Mouse (Mus musculus) adrenal gland, adult 2 months (tissue): ENCODE measurements around the gene Cd19. TPM values are rescaled to one million over a fixed set of nuclear protein-coding genes. Genes with fewer than 3 reads are reported as not detected.

Source experiments
- DNase-seq: peaks from one replicate; pipeline ENCODE4 v3.0.0; 2021
- microRNA-seq, 2 experiments: library from miRNA; unstranded; fragments of <30 nt; microRNA quantifications; one replicate each; pipeline ENCODE4 v1.2.0; 2021
- polyA plus RNA-seq: library from polyadenylated mRNA; depleted of rRNA; stranded (reverse); fragments of >200 nt; gene quantifications from 2 replicates; pipeline ENCODE4 v1.2.3, GENCODE M21; 2012; rRNA removed
- total RNA-seq, 2 experiments: library from RNA; stranded (reverse); gene quantifications; 2 replicates each; pipeline ENCODE4 v1.2.3; 2021

Gene Cd19
- total and polyA plus RNA-seq, 3 experiments, result 0.24 to 0.73 (median 0.29) TPM

DNA sequence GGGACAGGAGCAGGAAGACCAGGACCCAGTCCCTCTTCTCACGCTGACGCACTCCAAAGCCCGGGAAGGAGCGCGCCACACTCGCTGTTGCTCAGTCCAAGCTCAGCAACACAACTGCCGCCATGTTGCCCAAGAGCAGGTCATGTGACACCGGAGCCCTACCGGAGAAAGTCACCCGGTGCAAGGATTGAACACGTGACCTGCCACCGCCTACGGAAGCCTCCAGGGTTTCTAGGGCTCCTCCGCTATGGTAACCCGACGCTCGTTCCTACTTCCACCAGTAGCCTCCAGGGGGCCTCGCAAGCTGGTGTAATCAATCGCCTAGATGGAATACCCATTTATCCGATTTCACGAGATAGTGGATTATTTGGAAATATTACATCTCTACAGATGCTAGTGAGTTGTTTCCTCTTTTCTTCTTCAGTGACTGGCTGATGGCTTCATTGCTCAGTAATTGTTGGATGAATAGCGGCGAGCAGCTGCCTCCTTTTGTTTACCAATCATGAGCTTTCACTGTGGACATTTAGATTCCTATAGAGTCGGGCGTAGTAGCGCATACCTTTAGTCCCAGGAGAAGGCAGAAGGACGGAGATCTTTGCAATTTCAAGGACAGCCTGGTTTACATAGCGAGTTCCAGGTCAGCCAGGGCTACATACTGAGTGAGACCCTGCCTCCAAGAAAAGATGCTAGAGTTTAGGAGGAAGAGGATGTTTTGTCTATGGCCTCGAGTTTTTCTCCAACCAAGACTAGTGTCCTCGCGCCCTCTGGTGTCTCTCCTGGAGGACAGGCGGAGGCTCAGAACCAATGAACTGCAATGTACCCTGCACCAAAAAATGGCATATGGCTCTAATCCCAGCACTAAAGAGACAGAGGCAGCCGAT, 37.2 kb downstream of the Cd19 start, which contains the start of gene Spns1:
Gene Spns1 (minus strand): TSS at position 173 of the 881 bp plus-strand sequence.
- peak; percentile 97 for DNase-seq

DNA sequence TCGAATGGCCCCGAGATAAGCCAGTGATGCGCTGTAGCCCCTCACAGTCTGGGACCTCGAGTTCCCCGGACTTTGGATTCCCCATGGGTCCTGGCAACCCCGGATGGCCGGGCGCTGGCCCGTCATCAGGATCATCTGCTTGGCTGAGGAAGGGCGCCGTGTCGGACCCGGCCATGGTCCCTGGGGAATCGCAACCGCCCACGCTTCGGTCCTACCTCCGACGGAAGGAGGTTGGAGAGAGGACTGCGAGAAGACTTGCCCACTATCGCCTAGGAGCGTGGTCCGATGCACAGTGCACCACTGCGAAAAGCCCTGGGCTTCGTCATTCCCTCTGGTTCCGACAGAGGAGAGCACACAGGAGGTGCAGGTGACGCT, 37.8 kb downstream of the Cd19 start:
- DNase-seq, result no peak

DNA sequence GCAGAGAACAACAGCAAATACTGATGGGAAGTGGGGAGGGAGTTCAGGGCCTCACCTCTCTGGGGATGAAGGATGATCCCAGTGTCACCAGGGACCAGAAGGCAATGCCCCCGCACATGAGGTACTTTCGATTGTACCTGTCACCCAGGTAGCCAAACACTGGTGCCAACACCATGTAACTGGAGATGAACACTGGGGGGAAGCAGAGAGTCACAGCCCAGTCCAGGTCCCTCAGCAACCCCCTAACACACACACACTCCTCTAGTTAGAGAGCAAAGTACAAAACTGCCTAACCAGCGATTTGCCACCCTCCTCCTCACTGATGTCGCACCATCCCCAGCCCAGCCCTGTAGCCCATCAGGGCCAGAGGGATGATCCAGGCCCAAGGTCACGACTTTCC, 39.7 kb downstream of the Cd19 start:
- DNase-seq, result no peak

DNA sequence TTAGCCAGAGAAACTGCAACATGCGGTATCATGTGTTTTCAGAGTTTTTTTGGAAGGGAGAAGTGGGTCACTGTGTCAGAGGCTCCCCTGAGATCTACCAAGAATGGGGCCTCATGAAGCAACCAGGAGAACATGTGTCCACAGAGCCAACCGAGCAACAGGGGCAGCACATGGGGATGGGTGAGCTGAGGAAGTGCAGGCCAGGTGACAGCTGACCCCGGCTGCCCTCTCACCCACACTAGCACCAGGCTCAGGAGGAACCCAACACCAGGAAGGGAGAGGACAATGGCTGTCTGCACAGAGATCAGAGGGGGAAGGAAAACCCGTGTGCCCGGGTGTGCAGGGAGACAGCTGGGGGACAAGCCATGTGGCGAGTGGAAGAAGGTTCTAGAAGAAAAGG, 40.2 kb downstream of the Cd19 start:
- DNase-seq, result no peak

DNA sequence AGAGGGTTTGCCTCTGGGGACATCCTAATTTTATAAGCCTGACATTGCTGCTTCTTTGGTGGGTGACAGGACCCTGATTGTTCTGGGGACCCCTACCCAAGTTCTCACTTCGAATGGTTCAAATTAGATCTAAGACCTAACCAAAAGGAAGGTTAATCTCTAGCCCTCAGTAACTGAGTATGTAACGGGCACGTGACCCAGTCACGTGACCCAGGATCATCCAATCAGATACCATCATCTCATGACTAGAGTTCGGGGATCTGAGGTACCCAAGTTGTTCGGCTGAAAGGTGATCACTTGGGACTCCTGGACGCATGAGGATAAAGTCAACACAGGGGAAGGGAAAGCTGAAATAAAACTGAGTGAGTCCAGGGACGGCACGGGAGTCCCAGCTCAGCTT, 41.7 kb downstream of the Cd19 start:
- DNase-seq, result no peak

DNA sequence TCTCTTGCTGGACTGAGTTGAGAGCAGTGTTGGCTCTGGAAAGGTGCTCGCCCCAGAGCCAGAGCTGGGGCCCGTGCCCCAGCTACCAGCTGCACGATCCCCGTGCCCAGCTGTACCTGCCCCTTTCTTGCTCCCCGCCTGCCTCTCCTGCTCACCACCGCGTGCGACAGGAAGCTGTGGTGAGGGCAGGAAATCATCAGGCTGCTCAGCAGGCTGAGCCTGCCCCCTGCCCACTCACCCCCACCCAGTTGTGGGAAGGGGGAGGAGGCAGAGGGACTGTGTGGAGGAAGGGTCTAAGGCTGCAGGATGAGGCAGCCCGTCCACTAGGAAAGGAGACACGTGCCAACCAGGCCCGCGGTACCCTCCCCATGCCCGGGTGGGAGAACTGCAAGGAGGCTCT, 45.3 kb downstream of the Cd19 start, which contains the start of gene Lat:
Gene Lat (minus strand): TSS at position 178 of the 400 bp plus-strand sequence.
- DNase-seq, result no peak

DNA sequence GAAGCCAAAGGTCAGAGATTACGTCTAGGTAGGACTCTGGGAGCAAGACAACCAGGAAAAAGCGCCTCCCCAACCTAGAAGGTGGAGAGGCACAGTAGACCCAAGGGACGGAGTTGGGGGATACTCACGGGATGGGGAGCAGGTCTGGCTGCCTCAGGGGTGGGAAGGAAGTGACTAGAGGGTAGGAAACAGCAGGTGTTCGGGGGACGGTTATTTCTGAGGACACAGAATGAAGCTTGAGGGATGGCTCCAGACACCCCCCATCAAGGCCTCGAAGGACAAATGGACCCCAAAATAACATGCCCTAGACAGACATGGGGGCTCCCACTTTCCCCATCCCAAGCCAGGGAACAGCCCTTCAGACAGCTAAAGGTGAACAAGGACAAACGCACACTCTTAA, 46.3 kb downstream of the Cd19 start:
- no peak for DNase-seq

DNA sequence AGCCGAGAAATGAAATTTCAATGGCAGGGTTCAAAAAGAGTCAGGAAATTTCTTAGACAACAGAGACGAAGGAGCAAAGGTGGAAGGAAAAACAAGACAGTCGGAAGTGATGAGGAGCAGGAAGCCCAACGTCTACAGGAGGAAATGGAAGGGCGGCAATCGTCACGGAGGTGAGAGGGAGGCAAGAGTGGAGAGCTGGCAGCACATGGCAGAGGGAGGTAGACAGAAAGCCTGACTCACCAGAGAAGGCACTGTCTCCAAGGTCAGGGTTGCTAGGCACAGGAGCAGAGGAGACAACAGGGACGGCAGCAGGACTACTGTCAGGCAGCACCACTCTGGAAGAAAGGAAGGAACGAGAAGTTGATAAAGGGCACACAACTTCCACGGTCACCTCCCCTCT, 47.1 kb downstream of the Cd19 start:
- peak; percentile 53 for DNase-seq

DNA sequence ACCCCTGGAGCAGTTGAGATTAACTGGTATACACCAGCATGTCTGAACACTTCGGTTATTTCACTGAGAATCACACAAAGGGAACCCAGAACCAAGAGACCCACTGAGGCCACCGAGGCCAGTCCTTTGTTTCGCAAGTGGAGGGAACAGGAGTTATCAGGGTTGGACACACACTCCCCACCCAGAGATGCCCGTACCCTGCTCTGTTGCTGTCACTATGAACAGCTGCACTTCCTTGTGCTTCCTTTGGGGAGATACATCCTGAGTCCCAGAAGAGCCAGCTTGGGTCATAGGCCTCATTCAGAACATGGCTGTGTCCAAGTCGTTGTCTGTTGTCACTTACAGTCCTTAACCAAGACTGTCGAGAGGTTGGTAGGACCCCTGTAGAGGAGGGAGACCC, 51.7 kb downstream of the Cd19 start:
- no peak for DNase-seq

DNA sequence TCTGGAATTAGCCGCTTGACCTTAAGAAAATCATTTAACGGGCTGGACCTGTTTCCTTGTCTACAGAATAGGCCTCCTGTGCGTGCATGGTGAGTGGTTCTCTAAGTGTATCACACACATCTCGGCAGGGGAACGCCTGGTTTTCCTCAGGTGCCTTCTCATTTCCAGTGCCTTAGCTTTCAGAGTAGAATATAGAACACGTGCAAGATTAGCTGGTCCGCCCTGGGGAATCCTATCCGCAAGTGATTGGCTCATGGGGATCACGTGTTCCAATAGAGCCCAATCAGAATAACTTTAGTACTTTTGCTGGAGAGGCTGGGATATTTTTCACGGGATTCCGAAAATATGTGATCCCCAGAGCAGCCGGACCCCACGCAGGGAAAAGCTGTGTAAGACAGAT, 55.6 kb downstream of the Cd19 start:
- DNase-seq, result no peak

Small RNA genes within 50 kb of the gene (microRNA-seq; reads per million reads assigned to microRNA genes)
- 0 to 0.22 reads per million in 2 experiments for gene Mir7058

Other genes with a start within 250 kb of the Cd19 start
- gene Xpo6, start 214.4 kb downstream of the Cd19 start, total RNA-seq, result 100 to 1,000 TPM in 1 of 2 experiments, 10 to 100 TPM in 1; 87.1 to 100 TPM
- gene Xpo6, start 214.4 kb downstream of the Cd19 start, polyA plus RNA-seq, result 131 and 176 TPM in 2 replicates
- gene Sbk1, start 142.3 kb downstream of the Cd19 start, total RNA-seq, result 10 to 100 TPM; 32.4 to 91.1 TPM
- 112 and 178 TPM in 2 replicates for gene Sbk1, start 142.3 kb downstream of the Cd19 start, polyA plus RNA-seq
- 1 to 10 TPM in 1 of 2 experiments, under 1 TPM in 1; 0.43 to 1.1 TPM for gene Lat, start 45.3 kb downstream of the Cd19 start, total RNA-seq
- 1.2 and 2.0 TPM in 2 replicates for gene Lat, start 45.3 kb downstream of the Cd19 start, polyA plus RNA-seq
- gene Spns1, start 37.4 kb downstream of the Cd19 start, total RNA-seq, result 10 to 100 TPM; 31.3 to 39.0 TPM
- gene Spns1, start 37.4 kb downstream of the Cd19 start, polyA plus RNA-seq, result 223 and 234 TPM in 2 replicates
- 1 to 10 TPM; 5.6 to 8.2 TPM for gene Nfatc2ip, start 18.2 kb downstream of the Cd19 start, total RNA-seq
- 4.9 and 5.4 TPM in 2 replicates for gene Nfatc2ip, start 18.2 kb downstream of the Cd19 start, polyA plus RNA-seq
- 10 to 100 TPM; 39.5 to 73.6 TPM for gene Rabep2, start 13.9 kb upstream of the Cd19 start, total RNA-seq
- 55.5 and 69.8 TPM in 2 replicates for gene Rabep2, start 13.9 kb upstream of the Cd19 start, polyA plus RNA-seq
- gene Atp2a1, start 48.2 kb upstream of the Cd19 start, total RNA-seq, result not detected
- gene Atp2a1, start 48.2 kb upstream of the Cd19 start, polyA plus RNA-seq, result not detected in 2 replicates
- 10 to 100 TPM; 54.4 to 61.2 TPM for gene Sh2b1, start 60.5 kb upstream of the Cd19 start, total RNA-seq
- 90.7 and 93.9 TPM in 2 replicates for gene Sh2b1, start 60.5 kb upstream of the Cd19 start, polyA plus RNA-seq
- gene Tufm, start 72.5 kb upstream of the Cd19 start, total RNA-seq, result 100 to 1,000 TPM; 217 to 239 TPM
- 236 and 278 TPM in 2 replicates for gene Tufm, start 72.5 kb upstream of the Cd19 start, polyA plus RNA-seq
- gene Atxn2l, start 88.5 kb upstream of the Cd19 start, total RNA-seq, result 100 to 1,000 TPM in 1 of 2 experiments, 10 to 100 TPM in 1; 83.7 to 108 TPM
- 454 and 474 TPM in 2 replicates for gene Atxn2l, start 88.5 kb upstream of the Cd19 start, polyA plus RNA-seq
- gene Eif3c, start 151.5 kb upstream of the Cd19 start, total RNA-seq, result 100 to 1,000 TPM; 236 to 240 TPM
- gene Eif3c, start 151.5 kb upstream of the Cd19 start, polyA plus RNA-seq, result 97.2 and 133 TPM in 2 replicates
- 1 to 10 TPM; 2.0 to 4.7 TPM for gene Apobr, start 170.1 kb upstream of the Cd19 start, total RNA-seq
- gene Apobr, start 170.1 kb upstream of the Cd19 start, polyA plus RNA-seq, result 5.3 and 7.5 TPM in 2 replicates
- 10 to 100 TPM; 33.2 to 47.4 TPM for gene Cln3, start 170.9 kb upstream of the Cd19 start, total RNA-seq
- 52.8 and 56.1 TPM in 2 replicates for gene Cln3, start 170.9 kb upstream of the Cd19 start, polyA plus RNA-seq
- not detected for gene Il27, start 180.1 kb upstream of the Cd19 start, total RNA-seq
- 0.13 and 0.19 TPM in 2 replicates for gene Il27, start 180.1 kb upstream of the Cd19 start, polyA plus RNA-seq
- 10 to 100 TPM; 22.9 to 26.3 TPM for gene Nupr1, start 216.0 kb upstream of the Cd19 start, total RNA-seq
- 2.8 and 4.4 TPM in 2 replicates for gene Nupr1, start 216.0 kb upstream of the Cd19 start, polyA plus RNA-seq
- 10 to 100 TPM; 39.9 to 49.7 TPM for gene Sgf29, start 234.4 kb upstream of the Cd19 start, total RNA-seq
- 64.5 and 74.4 TPM in 2 replicates for gene Sgf29, start 234.4 kb upstream of the Cd19 start, polyA plus RNA-seq